Mouse (Mus musculus) heart, adult 9 months (tissue): ENCODE results near the gene Psmc3ip.

Source experiments
- DNase-seq, 2 experiments: peaks; one replicate each; pipeline ENCODE4 v3.0.0; 2022; ENCODE audit warnings: low spot score in 2 of 2

Gene Psmc3ip

DNA sequence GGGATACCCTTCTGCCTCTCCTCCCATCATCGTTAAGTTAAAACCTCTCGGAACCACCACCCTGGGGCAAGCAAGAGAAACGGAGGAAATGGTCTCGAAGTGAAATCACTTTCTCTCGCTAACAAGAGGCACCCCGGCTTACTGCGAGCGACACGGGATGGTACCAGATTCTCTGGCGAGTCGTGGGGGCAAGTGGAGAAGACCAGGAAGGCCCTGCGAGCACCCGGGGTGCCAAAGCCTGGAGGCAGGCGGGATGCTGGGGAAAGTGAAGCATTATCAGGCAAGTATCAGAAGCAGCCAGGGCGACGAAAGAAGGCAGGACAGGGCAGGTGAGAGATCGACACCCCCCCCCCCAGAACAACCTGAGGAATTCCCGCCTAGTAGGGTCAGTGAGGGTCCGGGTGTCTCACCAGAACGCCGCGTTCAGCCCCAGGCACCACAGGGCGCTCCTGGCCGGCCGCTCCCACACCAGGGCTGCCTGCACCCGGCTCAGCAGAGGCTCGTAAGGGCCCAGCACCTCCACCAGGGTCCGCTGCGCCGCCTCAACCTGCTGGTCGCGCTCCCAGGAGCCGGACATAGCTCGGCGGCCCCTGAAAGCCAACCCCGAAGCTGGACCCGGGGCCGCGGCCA, 24.0 kb upstream of the Psmc3ip start:
- no peak for DNase-seq

DNA sequence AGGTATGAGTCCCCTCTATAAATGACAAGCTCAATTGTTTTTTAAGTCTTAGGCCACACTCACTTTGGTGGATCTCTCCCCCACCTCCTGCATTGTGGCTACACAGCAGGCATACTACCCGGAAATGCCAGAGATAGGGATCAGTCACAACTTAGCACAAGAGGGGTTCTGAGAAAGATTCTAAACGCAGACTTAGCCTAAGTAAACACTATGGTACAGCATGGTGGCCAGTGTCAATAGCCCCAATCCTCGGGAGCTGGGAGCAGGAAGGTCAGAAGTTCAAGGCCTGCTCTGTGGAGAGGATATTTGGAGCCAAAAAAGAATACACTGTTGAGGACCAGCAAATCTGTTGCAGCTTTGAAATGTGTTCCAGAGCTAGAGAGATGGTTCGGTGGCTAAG, 22.9 kb upstream of the Psmc3ip start:
- DNase-seq: no peak

DNA sequence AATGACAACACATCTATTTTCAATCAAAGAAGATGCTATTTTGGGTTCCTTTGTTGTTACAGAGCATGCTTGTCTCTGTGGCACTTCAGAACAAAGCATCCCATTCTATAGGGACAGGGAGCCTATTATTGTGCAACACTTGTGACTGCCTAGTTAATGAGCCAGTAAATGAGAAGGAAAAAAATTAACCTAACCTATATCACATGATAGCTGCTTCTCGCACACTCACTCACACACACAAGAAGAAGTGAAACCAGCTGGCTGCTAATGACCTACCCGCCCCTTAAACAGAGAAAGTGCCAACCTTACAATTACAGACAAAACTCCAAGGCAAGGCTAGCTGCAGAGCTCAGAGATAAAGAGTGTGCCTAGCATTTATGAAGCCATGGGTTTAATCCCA, 20.3 kb upstream of the Psmc3ip start:
- no peak for DNase-seq

DNA sequence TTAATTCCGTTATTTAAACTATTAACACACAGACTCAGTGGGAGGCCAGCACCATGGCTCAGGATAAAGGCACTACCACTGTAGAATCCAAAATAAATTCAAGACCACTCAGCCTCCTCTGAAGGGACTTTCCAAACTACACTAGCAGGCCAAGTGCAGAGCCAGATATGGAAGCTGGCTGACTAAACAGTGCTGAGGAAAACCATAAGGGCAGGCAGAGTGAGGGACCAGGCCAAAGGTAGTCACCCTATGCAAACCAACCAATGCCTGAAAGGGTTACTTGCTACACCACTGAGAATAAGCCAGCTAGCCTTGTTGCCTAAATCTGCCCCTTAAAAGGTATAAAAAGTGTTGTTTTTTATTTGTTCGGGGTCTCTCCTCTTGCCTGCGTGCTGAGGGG, 16.9 kb upstream of the Psmc3ip start:
- DNase-seq: no peak

DNA sequence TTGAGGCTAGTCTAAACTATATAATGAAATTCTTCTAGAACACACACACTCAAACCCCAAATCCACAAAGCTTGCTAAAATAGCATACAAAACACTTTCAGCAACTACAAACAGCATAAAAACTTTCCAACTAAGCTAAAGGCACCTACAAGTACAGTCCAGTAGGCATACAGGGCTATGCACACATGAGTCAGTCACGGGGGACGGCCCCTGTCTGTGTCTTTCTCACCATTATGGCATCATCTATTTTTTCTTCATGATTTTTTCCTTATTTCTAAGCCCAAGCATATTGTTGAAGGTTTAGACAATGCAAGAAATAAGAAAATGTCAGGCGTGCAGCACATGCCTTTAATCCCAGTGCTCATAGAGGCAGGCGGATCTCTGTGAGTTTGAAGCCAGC, 15.9 kb upstream of the Psmc3ip start:
- DNase-seq: no peak

DNA sequence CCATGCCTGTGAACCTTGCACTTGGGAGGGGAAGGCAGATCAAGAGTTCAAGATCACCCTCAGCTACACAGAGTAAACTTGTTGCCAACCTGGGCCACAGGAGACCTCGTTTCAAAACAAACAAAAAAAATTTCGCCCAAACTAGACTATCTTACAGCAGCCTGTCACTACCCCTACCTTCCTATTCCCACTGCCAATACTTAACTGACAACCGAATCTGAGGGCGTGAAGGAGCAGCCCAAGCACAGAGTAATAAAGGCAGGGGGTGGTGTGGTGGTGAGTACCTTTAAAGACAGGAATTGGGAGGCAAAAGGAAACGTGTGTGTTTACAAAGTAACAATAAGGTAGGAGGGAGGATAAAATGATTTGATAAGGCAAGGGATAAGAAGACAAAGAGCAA, 15.5 kb upstream of the Psmc3ip start:
- DNase-seq: no peak

DNA sequence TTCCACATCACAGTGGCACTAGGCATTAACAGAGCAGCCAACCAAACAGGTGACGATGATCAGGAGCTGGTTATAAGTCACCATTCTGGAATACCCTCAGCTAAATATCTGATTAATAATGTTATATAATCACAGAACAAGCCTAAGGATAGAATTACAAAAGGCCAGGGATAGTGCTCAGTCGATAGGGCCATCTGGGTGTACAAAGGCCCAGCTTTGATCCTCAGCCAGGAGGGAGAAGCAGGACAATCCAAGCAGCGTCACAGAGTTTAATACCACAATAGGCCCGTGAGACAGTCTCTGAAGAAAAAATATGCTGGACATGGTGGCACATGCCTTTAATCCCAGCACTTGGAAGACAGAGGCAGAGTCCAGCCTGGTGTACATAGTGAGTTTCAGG, 14.1 kb upstream of the Psmc3ip start:
- DNase-seq: no peak

DNA sequence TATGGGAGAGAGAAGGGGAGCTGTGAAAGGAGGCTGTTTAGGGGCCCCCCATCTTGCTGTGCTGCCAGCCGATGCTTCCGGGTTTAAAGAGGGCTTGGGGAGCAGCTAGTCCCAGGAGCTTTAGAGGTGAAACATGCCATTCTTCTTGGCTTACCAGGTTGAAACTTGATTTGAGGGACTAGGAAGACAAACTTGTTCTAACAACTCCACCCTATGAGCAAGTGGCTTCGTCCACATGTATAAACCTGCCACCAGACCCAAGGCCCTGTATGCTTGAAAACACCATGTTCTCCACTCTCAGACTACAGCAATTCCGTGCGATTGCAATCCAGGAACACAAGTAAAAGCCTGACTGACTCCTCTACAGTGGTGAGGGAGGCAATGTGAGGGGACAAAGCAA, 7.8 kb upstream of the Psmc3ip start:
- no peak for DNase-seq

DNA sequence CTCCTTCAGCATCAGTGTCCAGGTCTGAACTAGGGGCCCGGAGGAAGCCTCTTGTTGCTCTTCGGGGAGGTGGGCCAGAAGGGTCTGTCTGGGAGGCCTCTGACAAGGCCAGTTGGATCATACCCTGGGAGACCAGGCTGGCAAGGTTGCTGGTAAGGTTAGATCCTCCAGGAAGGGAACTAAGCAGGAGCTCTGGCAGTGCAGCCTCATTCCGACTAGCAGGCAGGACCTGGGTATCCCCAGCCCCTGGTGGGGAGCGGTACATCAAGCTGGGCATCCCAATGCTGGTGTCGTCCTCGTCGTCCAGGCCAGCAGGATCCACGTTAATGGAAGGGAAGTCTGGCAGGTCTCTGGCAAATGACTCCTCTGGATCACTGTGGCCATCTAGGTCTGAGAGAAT, 3.0 kb upstream of the Psmc3ip start:
- DNase-seq: no peak

DNA sequence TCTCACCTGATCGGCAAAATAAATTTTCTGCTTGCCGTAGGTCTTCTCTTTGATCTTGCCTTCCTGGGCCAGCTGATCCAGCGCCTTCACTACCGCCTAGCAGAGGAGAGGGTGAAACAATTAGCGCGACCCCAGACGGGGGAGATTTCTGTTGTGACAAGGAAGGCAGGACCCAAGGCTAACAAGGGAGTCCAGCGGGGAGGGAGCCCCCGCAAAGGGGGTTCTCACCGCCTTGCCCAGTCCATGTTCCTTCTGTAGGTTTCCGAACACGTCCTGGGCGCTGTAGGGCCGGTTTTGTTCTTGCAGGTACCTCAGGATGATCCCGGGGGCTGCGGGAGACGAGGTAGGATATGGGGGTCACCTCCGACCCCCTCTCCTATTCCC, 314 bp downstream of the Psmc3ip start:
- DNase-seq: no peak

DNA sequence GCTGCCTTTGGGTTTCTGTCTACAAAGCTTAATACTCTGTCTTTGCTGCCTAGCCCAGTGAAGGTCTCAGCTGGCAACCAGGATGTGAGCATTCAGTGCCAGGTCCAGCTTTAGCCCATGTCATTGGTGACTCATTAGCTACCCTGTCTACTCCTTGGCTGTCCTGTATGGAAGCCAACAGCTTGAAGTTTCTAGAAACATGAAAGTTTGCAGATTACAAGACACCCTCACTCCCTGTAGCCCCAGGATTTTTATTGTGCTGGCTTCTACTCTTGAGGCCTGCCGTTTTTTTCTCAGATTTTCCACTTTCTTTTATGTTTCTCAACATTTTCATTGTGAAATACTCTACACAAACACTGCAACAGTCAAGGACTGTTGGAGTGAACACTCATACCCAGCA, 5.3 kb downstream of the Psmc3ip start:
- DNase-seq: no peak

DNA sequence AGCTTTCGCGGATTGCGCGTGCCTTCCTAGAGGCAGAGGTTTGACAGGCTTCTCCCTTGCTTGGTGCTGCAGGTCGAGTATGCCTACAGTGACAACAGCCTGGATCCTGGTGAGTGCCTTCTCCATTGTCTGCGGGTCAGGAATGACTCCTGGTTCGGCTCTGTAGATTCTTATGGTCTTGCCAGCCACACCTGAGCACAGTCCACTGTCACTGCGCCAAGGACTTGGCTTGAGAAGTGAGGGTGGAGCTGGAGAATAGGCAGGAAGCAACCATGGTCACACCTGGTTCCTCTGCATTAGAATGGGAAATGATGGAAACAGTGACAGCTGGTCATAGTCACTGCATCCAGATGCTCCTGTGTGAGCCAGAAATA, 7.6 kb downstream of the Psmc3ip start:
- DNase-seq: no peak

DNA sequence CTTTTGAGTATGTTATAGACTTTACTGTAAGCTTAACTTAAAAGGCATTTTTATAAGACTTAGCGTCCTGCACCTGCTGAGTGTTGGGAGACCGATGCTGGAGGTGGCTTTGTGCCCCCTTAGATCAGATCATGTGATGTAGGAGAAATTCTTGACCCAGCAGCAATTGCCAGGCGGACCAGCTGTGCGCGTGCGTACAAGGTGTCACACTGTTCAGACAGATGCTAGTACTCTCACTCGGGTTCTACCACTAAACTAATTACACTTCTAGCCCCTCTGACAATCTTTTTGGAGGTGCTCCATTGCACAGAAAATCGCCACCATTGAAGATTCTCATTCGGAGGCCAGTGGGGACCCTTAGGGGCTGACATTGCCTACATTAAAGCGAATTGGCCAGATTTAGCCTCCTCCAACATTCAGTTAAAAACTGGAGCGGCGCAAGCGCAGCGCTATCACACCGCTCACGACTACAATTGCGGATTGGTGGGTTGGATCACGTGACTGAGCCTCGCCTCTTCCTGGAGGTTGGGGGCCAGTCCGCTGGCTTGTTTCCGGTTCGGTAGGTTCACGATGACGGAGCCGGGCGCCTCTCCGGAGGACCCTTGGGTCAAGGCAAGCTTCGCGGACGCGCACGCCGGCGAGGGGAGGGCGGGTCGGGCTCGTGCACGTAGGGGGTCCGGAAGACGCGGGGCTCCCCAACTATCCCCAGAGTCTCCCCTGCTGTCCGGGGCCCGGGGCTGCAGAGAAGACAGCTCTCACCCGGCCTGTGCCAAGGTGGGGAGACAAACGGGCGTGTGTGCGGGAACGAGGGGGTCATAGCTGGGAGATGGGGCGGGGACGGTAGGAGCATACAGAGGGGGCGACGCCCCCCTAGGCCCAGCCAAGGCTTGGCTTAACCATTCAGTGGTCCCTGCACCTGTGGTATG, 8.2 kb downstream of the Psmc3ip start, which contains the start of gene Mlx:
Gene Mlx (plus strand): TSS at position 522 of the 926 bp plus-strand sequence.
- peak; percentile 92 to 94 for DNase-seq

DNA sequence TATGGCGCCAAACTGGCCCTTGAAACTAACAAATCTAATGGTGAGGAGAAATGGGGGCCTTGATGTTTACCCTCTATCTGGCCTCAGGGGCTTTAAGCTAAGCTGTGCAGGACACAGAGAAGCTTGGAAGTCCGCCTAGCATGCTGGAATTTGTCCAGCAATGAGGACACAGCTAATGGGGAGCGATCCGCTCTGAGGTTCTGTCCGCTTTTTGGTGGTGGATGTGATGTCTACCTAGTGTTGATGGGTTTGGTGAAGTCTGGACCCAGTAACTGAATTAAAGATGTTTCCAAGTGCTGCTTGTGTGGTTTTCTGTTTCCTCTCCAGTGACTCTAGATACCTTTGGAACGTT, 8.9 kb downstream of the Psmc3ip start:
- no peak for DNase-seq

DNA sequence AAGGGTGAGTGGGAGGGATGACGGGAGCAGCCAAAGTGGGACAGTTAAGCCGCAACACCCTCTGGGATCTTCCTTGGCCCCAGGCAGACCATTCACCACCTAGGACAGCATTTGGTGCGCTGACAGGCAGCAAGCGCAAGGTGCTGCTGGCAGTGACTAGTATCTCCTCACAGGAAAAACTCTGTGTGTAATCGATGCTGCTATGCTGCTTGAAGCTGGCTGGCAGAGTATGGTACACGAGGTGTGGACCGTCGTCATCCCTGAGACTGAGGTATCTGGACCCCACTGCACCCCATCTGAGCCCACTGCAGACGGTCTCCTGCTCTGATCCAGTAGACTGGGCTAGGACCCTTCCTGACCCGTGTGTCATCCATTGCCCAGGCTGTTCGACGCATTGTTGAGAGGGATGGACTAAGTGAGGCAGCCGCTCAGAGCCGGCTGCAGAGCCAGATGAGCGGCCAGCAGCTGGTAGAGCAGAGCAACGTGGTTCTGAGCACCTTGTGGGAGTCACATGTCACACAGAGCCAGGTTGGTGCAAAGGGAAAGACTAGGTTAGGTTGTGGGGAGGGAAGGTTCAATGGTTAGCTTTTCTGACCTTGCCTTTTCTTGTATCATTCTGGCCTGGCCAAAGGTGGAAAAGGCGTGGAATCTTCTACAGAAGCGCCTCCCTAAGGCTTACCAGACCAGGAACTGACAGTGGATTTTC, 9.5 kb downstream of the Psmc3ip start:
- no peak for DNase-seq

DNA sequence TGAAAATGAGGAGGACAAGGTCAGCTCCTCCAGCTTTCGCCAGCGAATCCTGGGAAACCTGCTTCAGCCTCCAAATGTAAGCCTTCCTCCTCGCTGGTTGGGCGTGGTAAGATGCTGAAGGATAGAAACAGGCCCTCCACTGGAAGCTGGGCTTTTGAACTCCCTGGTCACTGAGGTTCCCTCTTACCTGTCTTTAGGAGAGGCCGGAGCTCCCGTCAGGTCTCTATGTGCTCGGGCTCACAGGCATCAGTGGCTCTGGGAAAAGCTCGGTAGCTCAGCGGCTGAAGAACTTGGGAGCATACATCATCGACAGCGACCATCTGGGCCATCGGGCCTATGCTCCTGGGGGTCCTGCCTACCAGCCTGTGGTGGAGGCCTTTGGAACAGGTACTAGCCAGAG, 10.4 kb downstream of the Psmc3ip start:
- DNase-seq: no peak

DNA sequence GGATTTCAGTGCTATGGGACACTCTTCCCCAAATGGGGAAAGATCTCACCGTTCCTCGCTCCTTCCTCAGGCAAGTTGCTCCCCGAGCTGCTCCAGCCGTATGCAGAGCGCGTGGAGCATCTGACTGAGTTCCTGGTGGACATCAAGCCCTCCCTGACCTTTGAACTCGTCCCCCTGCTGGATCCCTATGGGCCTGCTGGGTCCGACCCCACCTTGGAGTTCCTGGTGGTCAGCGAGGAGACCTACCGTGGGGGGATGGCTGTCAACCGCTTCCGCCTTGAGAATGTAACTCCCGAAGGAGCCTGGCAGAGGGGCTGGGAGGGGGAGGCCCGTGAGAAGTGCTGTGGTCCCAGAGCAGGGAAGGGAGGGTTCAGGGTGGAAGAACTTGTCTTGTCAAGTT, 11.0 kb downstream of the Psmc3ip start:
- DNase-seq: no peak

DNA sequence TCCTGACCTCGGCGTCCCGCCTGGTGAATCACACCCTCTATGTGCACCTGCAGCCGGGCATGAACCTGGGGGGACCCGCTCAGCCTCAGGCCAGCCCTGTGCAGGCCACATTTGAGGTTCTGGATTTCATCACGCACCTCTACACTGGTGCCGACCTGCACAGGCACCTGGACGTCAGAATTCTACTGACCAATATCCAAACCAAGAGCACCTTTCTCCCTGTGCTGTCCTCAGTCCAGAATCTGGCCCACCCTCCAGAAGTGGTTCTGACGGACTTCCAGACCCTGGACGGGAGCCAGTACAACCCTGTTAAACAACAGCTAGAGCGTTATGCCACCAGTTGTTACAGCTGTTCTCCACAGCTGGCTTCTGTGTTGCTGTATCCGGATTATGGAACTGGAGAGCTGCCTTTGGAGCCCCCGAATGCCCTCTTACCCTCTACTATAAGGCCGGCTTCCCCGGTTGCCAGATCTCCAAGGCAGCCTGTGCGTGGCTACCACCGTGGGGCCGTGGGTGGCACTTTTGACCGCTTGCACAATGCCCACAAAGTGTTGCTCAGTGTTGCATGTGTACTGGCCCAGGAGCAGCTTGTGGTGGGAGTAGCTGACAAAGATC, 12.0 kb downstream of the Psmc3ip start:
- DNase-seq: no peak

DNA sequence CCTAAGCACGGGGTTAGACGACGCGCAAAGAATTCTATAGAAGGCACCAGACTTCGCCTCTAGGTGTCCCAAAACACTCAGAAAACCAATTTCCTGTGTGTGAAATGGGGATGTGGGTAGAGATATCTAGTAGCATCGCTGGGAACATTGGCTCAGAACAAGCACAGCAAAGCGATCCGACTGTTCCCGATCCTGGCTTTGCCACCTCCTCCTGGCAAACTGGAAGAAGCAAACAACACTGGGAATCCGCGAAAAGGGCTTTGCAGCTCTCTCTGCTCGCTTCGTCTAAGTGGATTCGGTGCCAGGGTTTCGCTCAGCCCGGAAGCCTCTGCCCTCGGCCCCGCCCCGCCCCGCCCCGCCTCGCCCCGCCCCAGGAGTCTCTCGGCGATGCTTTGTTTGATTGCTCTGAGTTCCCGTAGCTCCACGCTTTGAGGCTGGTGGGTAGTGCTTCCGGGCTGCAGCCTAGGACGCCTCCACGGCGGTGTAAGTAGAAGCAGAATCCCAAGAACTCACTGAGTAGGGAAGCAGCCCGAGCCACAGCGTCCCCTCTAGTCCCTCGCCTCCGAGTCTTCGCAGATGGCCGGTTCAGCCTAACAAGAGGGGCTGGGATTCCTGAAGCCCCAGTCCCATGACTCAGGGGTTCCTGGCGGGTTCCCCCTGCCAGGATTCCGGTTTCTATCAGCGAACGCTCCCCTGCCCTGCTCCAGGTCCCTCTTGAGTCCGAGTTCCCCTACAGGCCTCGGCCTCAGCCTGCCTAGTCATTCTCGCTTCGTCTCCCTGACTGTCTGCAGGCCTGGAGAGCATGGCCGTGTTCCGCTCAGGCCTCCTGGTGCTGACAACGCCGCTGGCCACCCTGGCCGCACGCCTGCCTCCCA, 12.8 kb downstream of the Psmc3ip start, which contains the start of gene Coasy:
Gene Coasy (plus strand): TSS at position 358 of the 875 bp plus-strand sequence.
- DNase-seq: peak; percentile 85 to 88

DNA sequence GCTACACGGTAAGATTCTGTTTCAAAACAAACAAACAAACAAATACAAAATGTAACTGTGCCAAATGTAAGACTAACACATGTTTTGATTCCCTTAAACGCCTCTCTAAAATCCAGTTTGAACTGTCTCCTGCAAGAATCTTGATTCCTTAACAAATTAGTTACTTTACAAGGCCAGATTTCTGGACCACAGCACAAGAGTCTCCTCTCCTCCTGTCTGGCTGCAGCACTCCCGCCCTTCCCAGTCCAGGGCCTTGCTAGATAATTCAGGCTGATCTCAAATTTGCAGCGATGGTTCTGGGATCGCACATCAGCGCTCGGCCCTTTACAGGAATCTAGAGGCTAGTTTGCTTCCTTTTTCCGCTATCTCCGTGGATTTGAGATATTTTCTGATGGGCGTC, 13.6 kb downstream of the Psmc3ip start:
- DNase-seq: no peak

DNA sequence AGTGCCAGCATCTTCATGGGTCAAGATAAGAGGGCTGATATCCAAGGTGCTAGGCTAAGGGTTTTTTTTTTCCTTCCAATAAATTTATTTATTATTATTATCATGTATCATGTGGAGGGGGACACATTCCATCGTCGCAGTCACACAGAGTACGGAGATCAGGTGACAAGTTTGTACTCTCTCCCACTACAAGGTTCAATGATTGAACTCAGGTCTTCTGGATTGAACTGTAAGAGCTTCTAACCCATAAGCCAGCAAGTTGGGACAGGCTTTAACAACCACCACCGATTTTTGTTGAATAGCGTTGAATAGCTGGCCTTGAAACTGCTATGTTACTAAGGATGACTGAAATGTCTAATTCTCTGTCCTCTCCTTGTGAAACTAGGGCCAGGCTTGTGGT, 14.8 kb downstream of the Psmc3ip start:
- no peak for DNase-seq
